Mouse (Mus musculus): Measurements from ENCODE around the gene Cdc14a.

- no peak for TF ChIP-seq CTCF (IDR thresholded peaks at IDR 0.05)
- TF ChIP-seq EP300 (IDR thresholded peaks at IDR 0.05; ENCODE audit: insufficient read depth, low read depth, low read length) = no peak
Observed at GRCm38 (mm10) chr3:116298003-116298402, 125.8 kb downstream of the Cdc14a start.

Measured in heart, adult 2 months (tissue).